Mouse (Mus musculus): ENCODE data around the gene N4bp2.
"Not testable (repeated sequence)": the region's sequence is repeated elsewhere in the genome, so short reads cannot be mapped to it uniquely, and the experiment has no call there.

The N4bp2 gene

DNA sequence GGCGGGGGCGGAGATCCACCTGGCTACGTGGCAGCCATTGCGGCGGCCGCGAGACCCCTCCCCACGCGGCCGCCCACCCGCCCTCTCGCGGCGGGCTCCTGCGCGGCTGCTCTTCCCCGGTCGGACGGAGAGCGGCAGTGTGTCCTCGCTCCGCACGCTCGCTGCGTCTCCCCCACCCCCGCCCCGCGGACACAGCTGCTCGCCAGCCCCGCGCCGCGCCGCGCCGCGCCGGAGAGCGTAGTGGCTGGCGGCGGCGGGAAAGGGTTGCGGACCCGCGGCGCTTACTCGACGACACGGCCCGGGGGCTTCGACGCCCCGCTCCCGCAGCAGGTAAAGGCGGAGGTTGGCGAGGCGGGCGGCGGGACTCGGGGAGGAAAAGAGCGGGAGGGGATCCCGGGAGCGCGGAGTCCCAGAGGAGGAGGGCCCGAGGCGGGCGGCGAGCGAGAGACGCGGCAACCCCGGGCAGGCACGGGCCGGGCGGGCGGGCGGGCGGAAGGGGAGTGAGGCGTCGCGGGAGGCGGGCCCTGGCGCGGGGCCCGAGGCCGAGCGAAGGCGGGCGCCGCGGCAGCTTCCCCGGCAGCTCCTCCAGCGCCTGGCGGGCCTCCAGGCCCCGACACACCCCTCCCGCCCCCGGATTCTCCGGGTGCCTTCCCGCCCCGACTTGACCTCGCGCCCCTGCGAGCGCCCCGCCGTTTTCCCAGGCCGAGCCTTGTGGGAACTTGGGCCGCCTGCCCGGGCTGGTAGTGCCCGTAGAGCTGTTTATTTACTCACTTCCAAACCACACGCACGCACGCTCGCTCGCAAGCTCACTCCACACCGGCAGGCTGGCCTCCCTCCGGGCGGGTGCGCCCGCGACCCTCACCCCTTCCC lies 830 bp downstream of the N4bp2 start:
- peak; percentile 27 to 49 for DNase-seq (ENCODE audit: low spot score in 2 of 2)

GRCm38 (mm10) chr5:65764786-65765634 lies 1.7 kb downstream of the N4bp2 start:
- DNase-seq (ENCODE audit: low spot score in 2 of 2) = peak; percentile 86 to 91

DNA sequence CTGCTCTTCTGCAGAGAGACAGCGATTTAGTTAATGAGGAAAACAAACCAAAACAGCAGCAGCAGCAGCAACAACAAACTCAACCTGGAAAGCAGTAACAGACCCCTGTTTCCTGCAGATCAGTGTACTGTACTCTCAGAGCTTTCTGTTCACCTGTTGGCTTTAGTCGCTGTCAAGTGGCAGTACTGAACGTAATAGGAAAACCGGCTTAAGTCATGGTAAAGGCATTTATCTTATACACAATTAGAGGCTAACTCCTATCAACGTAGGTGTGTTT lies 2.3 kb downstream of the N4bp2 start:
- no peak for DNase-seq (ENCODE audit: low spot score in 2 of 2)

- no peak for DNase-seq (ENCODE audit: low spot score in 2 of 2)
Observed at GRCm38 (mm10) chr5:65768007-65768406, 4.7 kb downstream of the N4bp2 start.

GRCm38 (mm10) chr5:65770065-65770464 lies 6.7 kb downstream of the N4bp2 start:
- no peak for DNase-seq (ENCODE audit: low spot score in 2 of 2)

- no peak for DNase-seq (ENCODE audit: low spot score in 2 of 2)
Observed at GRCm38 (mm10) chr5:65770493-65770892, 7.2 kb downstream of the N4bp2 start.

GRCm38 (mm10) chr5:65773957-65774356 lies 10.6 kb downstream of the N4bp2 start:
- not testable (repeated sequence) for DNase-seq (ENCODE audit: low spot score in 2 of 2)

GRCm38 (mm10) chr5:65776166-65776565 lies 12.8 kb downstream of the N4bp2 start:
- no peak for DNase-seq (ENCODE audit: low spot score in 2 of 2)

DNA sequence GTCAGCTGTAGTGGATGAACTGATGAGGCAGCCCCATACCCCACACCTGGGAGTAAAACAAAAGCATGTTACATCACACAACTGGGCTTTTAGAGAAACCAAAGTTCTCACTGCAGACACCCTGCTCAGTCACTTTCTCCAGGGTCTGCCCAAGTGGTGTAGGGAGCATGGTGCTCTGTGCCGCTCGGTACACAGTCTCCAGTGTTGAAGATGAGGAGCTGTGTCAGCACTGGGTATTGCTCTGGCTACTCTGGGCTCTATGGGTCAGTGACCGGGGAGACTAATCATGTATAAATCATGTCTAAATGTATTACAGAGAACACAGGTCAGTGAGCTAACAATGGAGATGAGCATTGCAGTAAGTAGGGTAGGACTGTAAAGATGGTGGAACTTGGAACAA lies 13.6 kb downstream of the N4bp2 start:
- no peak for DNase-seq (ENCODE audit: low spot score in 2 of 2)

- DNase-seq (ENCODE audit: low spot score in 2 of 2) = not testable (repeated sequence)
Observed at GRCm38 (mm10) chr5:65778986-65779385, 15.7 kb downstream of the N4bp2 start.

GRCm38 (mm10) chr5:65779401-65780063 lies 16.2 kb downstream of the N4bp2 start:
- DNase-seq (ENCODE audit: low spot score in 2 of 2) = no peak

DNA sequence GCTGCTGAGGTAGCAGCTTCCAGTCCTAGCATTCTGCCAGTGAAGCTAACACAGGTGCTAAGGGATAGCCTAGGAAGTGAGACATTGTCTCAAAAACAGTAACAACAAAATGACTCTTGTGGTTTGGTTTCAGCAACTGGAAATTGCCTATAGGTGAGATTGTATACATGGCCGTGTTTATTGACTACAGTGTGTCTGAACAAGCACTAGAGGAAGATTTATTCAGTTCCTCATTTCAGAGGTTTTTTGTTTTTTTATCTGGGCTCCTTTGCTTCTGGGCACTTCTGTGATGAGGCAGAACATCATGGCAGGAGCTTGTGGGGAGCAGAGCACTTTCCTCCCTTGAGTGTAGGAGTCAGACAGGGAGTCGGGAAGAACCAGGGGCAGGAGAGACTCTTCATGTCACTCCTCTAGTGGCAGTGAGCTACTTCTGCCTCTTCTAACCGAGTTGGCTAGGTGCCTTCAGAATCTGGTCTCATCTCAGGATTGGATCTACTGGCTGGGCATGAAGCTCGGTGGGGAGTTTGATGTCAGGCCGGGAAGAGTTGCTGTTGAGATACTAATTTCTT lies 17.9 kb downstream of the N4bp2 start:
- DNase-seq (ENCODE audit: low spot score in 2 of 2) = no peak

DNA sequence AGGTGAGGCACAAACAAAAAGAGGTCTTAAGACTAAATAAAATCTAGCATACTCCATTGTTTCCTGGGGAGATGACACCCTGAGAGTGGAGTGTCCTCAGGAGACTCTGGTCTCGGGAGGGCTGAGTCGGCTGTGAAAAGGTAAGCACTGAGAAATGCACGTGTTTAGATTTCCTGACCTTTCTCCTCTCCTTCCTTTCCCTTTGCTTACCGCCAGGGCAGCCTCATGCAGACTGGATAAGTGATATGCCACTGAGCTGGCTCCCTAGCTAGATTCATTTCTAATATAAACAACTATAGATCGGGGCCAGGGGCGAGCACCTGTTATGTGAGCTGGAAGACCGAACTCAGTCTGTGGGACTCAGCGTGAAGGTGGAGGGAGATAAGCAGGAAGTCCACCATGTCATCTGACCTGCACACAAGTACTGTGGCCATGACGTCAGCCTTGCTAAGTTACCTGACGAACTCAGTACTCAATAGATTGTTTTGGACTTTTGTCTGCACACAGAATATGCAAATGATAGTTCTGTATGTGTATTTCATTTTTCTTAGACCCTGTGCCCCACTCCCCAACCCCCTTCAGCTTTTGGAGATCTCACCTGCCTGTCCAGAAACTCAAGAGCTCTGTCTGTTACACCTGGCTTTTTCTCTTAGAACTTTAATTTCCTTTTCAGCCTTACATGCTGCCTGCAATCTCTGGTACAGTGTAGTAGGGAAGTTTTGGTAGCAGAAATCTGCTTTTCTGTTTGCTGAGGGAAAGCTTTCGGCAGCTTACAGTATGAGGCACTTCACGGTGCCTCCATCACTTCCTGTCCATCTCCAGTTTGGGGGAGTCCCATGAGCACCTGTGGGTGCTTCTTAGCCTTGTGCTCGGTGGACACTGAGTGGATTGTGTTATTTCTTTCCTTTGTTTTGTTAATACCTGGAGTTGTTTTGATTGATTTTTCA lies 18.7 kb downstream of the N4bp2 start:
- DNase-seq (ENCODE audit: low spot score in 2 of 2) = no peak

GRCm38 (mm10) chr5:65790604-65791225 lies 27.4 kb downstream of the N4bp2 start:
- DNase-seq (ENCODE audit: low spot score in 2 of 2) = no peak

DNA sequence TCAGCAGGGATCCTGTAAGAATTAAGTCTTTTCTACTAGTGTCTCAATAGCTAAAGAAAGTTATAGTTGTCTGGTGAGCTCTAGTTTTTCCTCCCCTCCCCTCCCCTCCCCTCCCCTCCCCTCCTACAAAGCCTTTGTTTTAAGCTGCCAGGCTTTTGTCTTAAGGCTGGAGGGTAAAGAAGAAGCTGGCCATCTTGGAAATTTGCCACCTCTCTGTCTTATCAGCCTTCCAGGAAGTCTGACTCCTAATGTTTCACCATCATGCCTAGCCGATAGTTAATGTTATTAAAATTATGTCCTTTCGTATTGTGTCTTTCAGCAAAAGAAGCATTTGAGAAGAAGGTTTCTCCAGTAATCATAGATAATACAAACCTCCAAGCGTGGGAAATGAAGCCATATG lies 30.9 kb downstream of the N4bp2 start:
- no peak for DNase-seq (ENCODE audit: low spot score in 2 of 2)

DNA sequence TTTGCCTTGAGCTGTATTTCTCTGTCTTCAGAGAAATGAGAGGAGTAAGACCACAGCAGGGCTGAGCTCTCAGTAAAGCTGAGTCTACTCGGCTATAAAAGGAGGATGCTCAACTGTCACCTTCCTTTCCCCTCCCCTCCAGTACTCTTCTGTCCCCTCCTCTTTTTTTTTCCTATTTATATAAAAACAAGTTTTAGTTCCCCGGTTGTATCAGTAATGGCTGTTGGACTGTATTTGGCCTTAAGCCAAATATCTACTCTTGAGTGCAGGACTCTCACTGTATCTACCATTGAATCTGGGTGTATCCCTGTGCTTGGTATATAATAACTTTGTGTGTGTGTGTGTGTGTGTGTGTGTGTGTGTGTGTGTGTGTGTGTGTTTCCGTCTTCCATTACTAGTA lies 31.4 kb downstream of the N4bp2 start:
- DNase-seq (ENCODE audit: low spot score in 2 of 2) = no peak

GRCm38 (mm10) chr5:65795293-65795993 lies 32.1 kb downstream of the N4bp2 start:
- DNase-seq (ENCODE audit: low spot score in 2 of 2) = no peak

- no peak for DNase-seq (ENCODE audit: low spot score in 2 of 2)
Observed at GRCm38 (mm10) chr5:65795994-65796298, 32.6 kb downstream of the N4bp2 start.

- peak in 1 of 2 experiments; percentile 17 for DNase-seq (ENCODE audit: low spot score in 2 of 2)
Observed at GRCm38 (mm10) chr5:65823601-65824133, 60.3 kb downstream of the N4bp2 start.

DNA sequence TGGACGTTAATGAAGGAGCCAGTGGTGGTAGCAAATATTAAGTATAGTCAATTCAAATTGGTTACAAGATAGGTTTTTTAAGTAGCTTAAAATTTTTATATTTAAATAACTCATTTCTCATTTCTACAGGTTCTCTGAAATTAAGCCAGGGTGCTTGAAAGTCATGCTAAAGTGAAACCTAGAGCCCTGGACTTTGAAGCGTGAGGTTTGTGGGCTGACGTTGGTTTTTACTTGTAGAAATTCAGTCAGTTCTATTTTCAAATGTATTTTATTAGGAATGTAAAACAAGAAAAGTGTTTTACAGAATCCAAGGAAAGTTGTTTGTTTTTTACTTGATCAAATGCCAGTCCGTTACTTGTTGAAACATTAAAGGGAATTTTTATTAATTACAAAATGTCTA lies 63.2 kb downstream of the N4bp2 start:
- DNase-seq (ENCODE audit: low spot score in 2 of 2) = no peak
